Mouse (Mus musculus) embryonic fibroblast, embryonic 13.5 days (primary cell): ENCODE measurements around the gene Fcgrt.

Experiments used
- CTCF ChIP-seq: IDR thresholded peaks from 2 replicates; pipeline ENCODE4 v1.5.1; 2011; ENCODE audit warnings: mild to moderate bottlenecking, control low read depth, low read length, moderate library complexity, borderline replicate concordance; ENCODE audit not compliant: insufficient read depth
- POLR2A ChIP-seq: IDR thresholded peaks from 2 replicates; pipeline ENCODE4 v1.6.1; 2011; ENCODE audit warnings: low read depth, mild to moderate bottlenecking, control low read depth, low read length, moderate library complexity

DNA sequence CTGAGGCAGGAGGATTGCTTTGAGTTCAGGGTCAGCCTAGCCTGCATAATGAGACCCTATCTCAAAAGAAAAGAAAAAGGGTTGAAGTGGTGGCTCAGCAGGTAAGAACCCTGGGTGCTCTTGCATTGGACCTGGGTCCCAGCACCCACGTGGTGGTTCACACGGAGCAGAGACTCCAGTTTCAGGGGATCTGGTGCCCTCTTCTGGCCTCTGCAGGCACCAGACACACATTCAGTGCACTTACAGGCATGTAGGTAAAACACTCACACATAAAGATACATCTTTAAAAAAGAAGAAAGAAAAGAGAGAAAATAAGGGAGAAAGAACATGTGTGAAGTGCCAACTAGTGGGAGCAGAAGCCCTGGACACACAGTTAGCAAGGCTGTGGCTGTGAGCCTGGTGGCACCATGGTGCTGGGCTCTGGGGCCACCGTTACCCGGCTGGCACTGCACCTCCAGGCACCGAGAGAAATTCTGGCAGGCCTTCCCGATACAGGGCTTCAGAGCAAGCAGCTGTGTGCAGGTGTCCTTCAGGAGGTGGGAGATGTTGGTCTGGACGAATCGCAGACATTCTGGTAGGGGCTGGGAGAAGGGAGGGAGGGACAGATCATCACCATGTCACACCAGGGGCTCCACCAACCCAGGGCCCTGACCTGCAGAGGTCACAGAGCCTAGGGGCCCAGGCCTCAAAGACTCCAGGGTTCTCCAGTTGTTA is 30.0 kb upstream of the Fcgrt start:
- TF ChIP-seq CTCF = no peak
- TF ChIP-seq POLR2A = no peak
